Mouse (Mus musculus) CH12.LX (cell line): ENCODE measurements at regions not wholly inside any gene's neighbourhood (a gene's known extent, or its start where the extent isn't known, plus 50 kb on each side); places are given as distances from the start of the nearest gene placed in this dataset.

Source experiments
- CHD1 ChIP-seq: IDR thresholded peaks from 2 replicates; pipeline ENCODE4 v1.6.1; 2012; ENCODE audit warnings: low read depth, low read length, improper control_type of control experiment, inconsistent platforms
- CTCF ChIP-seq, 2 experiments: IDR thresholded peaks in 1 of 2; conservative IDR thresholded peaks in 1 of 2; 2 replicates each; pipeline ENCODE4 v1.5.1; 2011 to 2012; ENCODE audit warnings: low read depth in 2 of 2, low read length in 2 of 2, improper control_type of control experiment in 1 of 2, inconsistent platforms in 1 of 2, mild to moderate bottlenecking in 1 of 2, moderate library complexity in 1 of 2
- EP300 ChIP-seq: IDR thresholded peaks from 2 replicates; pipeline ENCODE4 v1.6.1; 2011; ENCODE audit warnings: low read length, improper control_type of control experiment
- JUN ChIP-seq: IDR thresholded peaks from 2 replicates; pipeline ENCODE4 v1.6.1; 2011; ENCODE audit warnings: low read depth, mild to moderate bottlenecking, low read length, improper control_type of control experiment, moderate library complexity; ENCODE audit not compliant: insufficient read depth
- MAX ChIP-seq: IDR thresholded peaks from 2 replicates; pipeline ENCODE4 v1.6.1; 2011; ENCODE audit warnings: low read length, improper control_type of control experiment
- MXI1 ChIP-seq: IDR thresholded peaks from 2 replicates; pipeline ENCODE4 v1.6.1; 2011; ENCODE audit warnings: mild to moderate bottlenecking, low read depth, low read length, improper control_type of control experiment
- POLR2A ChIP-seq: IDR thresholded peaks from 2 replicates; pipeline ENCODE4 v1.6.1; 2011; ENCODE audit warnings: low read depth, mild to moderate bottlenecking, improper control_type of control experiment, low read length
- RCOR1 ChIP-seq: conservative IDR thresholded peaks from 2 replicates; pipeline ENCODE4 v1.6.1; 2012; ENCODE audit warnings: low read depth, mild to moderate bottlenecking, inconsistent platforms, low read length, improper control_type of control experiment
- TBP ChIP-seq: conservative IDR thresholded peaks from 2 replicates; pipeline ENCODE4 v1.6.1; 2011; ENCODE audit warnings: low read depth, low read length, improper control_type of control experiment
- USF1 ChIP-seq: IDR thresholded peaks from 2 replicates; pipeline ENCODE4 v1.6.1; 2014; ENCODE audit warnings: low read depth, mild to moderate bottlenecking, inconsistent platforms, low read length, improper control_type of control experiment
- ZNF384 ChIP-seq: IDR thresholded peaks from 2 replicates; pipeline ENCODE4 v1.6.1; 2012; ENCODE audit warnings: low read depth, low read length, improper control_type of control experiment, inconsistent platforms

GRCm38 (mm10) chr1:42416539-42417218 lies 278.9 kb upstream of the Pou3f3 start:
- TF ChIP-seq CTCF (conservative IDR thresholded peaks at IDR 0.05 in 1 of 2, IDR thresholded peaks at IDR 0.05 in 1 of 2; ENCODE audit: low read depth in 2 of 2, low read length in 2 of 2) (no peak), USF1 (no peak), POLR2A (no peak), ZNF384 (no peak), MXI1 (no peak), CHD1 (no peak), RCOR1 (no peak), EP300 (no peak), TBP (no peak), JUN (no peak), MAX (no peak)
